Mouse (Mus musculus) midbrain, postnatal 0 days (tissue): ENCODE results near the gene Slbp. TPM values are rescaled to one million over a fixed set of nuclear protein-coding genes. Genes with fewer than 3 reads are reported as not detected.

Experiments used
- ATAC-seq: fragments of 200-750 bp; cut with Nextera tagmentation; 2 replicates; pipeline ENCODE4 v1.8.0; 2017; ENCODE audit warnings: moderate number of reproducible peaks, mild to moderate bottlenecking, moderate TSS enrichment, moderate library complexity; ENCODE audit not compliant: low FRiP score
- DNase-seq: peaks from one replicate; pipeline ENCODE4 v3.0.0-alpha.2; 2015; ENCODE audit warnings: low spot score
- H3K27ac ChIP-seq: fragments of 300-500 bp; sonication (generic); 2 replicates; pipeline ENCODE4 v1.5.1; 2014; ENCODE audit warnings: low read depth, mild to moderate bottlenecking, low read length, mixed read lengths
- H3K27me3 ChIP-seq: fragments of 300-500 bp; sonication (generic); 2 replicates; pipeline ENCODE4 v1.6.1; 2014; ENCODE audit warnings: low read length, control low read depth, mixed read lengths; ENCODE audit not compliant: insufficient read depth
- H3K36me3 ChIP-seq: fragments of 300-500 bp; sonication (generic); 2 replicates; pipeline ENCODE4 v1.6.1; 2014; ENCODE audit warnings: low read length, control low read depth, mixed read lengths; ENCODE audit not compliant: insufficient read depth
- H3K4me1 ChIP-seq: fragments of 300-500 bp; sonication (generic); 2 replicates; pipeline ENCODE4 v1.6.1; 2014; ENCODE audit warnings: mild to moderate bottlenecking, control low read depth, antibody characterized with exemption, low read length, mixed read lengths; ENCODE audit not compliant: insufficient read depth
- H3K4me2 ChIP-seq: fragments of 300-500 bp; sonication (generic); 2 replicates; pipeline ENCODE4 v1.6.1; 2014; ENCODE audit warnings: low read depth, mild to moderate bottlenecking, low read length, mixed read lengths; ENCODE audit not compliant: poor library complexity, severe bottlenecking
- H3K4me3 ChIP-seq: fragments of 300-500 bp; sonication (generic); 2 replicates; pipeline ENCODE4 v1.5.1; 2014; ENCODE audit warnings: low read depth, mild to moderate bottlenecking, low read length, moderate library complexity
- H3K9ac ChIP-seq: fragments of 300-500 bp; sonication (generic); replicated peaks from 2 replicates; pipeline ENCODE4 v1.6.1; 2014; ENCODE audit warnings: mild to moderate bottlenecking, low read length, moderate library complexity, mixed read lengths; ENCODE audit not compliant: poor library complexity, severe bottlenecking
- H3K9me3 ChIP-seq: fragments of 300-500 bp; sonication (generic); 2 replicates; pipeline ENCODE4 v1.6.1; 2016; ENCODE audit warnings: low read length, control low read depth
- CTCF ChIP-seq: IDR thresholded peaks from 2 replicates; pipeline ENCODE4 v1.5.1; 2016; ENCODE audit warnings: antibody characterized with exemption, mild to moderate bottlenecking
- WGBS: fragments of 180-500 bp; shearing (Covaris S2); extraction: QIAGEN DNeasy Blood & Tissue Kit; methylation state at CpG from one replicate; pipeline ENCODE4 v1.1.7; 2014; 5-methylcytosine and 5-hydroxymethylcytosine counted together
- polyA plus RNA-seq: library from polyadenylated mRNA; unstranded; fragments of >200 nt; fragmentation: Nextera tagmentation; extraction: Ambion mirVana; gene quantifications from 2 replicates; pipeline ENCODE4 v1.2.1, GENCODE M21; 2015
- total RNA-seq: library from RNA; depleted of rRNA; stranded (reverse); fragments of >200 nt; gene quantifications from 2 replicates; pipeline ENCODE4 v1.2.3, GENCODE M21; 2014

The Slbp gene
- total and polyA plus RNA-seq, 2 experiments from 2014 or later = 99.5 to 126 TPM

- DNase-seq (peak; percentile 71), ATAC-seq (no peak)
- TF ChIP-seq CTCF = peak; percentile 86
- 29% methylated on average over 3 of the region's 3 CpGs for WGBS
- no peak overlapping the region for H3K27ac ChIP-seq
- H3K4me3 ChIP-seq = no peak overlapping the region
- no peaks in the 10 kb centered on the region for H3K4me1 ChIP-seq
- H3K27me3 ChIP-seq = no peaks in the 10 kb centered on the region
- no peak overlapping the region for H3K9ac ChIP-seq
- no peak overlapping the region for H3K4me2 ChIP-seq
- peaks cover 26% of the 10 kb centered on the region for H3K36me3 ChIP-seq
- no peaks in the 10 kb centered on the region for H3K9me3 ChIP-seq
Measured at GRCm38 (mm10) chr5:33640652-33641051, 11.7 kb downstream of the Slbp start.

- 69% methylated on average over 4 of the region's 4 CpGs for WGBS
- ATAC-seq (no peak), DNase-seq (no peak)
- no peak overlapping the region for H3K4me2 ChIP-seq
- H3K27ac ChIP-seq = no peak overlapping the region
- H3K9me3 ChIP-seq = no peaks in the 10 kb centered on the region
- no peak for TF ChIP-seq CTCF
- no peak overlapping the region for H3K9ac ChIP-seq
- H3K27me3 ChIP-seq = no peaks in the 10 kb centered on the region
- peaks cover 19% of the 10 kb centered on the region for H3K36me3 ChIP-seq
- no peak overlapping the region for H3K4me3 ChIP-seq
- H3K4me1 ChIP-seq = no peaks in the 10 kb centered on the region
Measured at GRCm38 (mm10) chr5:33638826-33639225, 13.5 kb downstream of the Slbp start.

- ATAC-seq = no peak
- no peak for DNase-seq
- no peaks in the 10 kb centered on the region for H3K27me3 ChIP-seq
Measured at GRCm38 (mm10) chr5:33637606-33638350, 14.6 kb downstream of the Slbp start.

GRCm38 (mm10) chr5:33635361-33635760 is 17.0 kb downstream of the Slbp start:
- WGBS = 97% methylated on average over 3 of the region's 3 CpGs
- H3K27me3 ChIP-seq = no peaks in the 10 kb centered on the region
- no peaks in the 10 kb centered on the region for H3K4me1 ChIP-seq
- no peaks in the 10 kb centered on the region for H3K9me3 ChIP-seq
- no peak for ATAC-seq
- no peak for TF ChIP-seq CTCF
- DNase-seq = no peak
- H3K27ac ChIP-seq = no peak overlapping the region
- no peak overlapping the region for H3K9ac ChIP-seq
- H3K4me3 ChIP-seq = no peak overlapping the region
- peaks cover 9% of the 10 kb centered on the region for H3K36me3 ChIP-seq
- no peak overlapping the region for H3K4me2 ChIP-seq

More at GRCm38 (mm10) chr5:33637606-33638350, 14.6 kb downstream of the Slbp start:
- Histone ChIP-seq H3K4me2 (no peak overlapping the region), H3K4me1 (no peaks in the 10 kb centered on the region), H3K36me3 (peaks cover 11% of the 10 kb centered on the region), H3K9ac (no peak overlapping the region), H3K9me3 (no peaks in the 10 kb centered on the region), H3K27ac (no peak overlapping the region), H3K4me3 (no peak overlapping the region)
- TF ChIP-seq CTCF = no peak
- WGBS = 67% methylated on average over 3 of the region's 3 CpGs

GRCm38 (mm10) chr5:33632526-33632925 is 19.8 kb downstream of the Slbp start:
- DNase-seq = no peak
- no peaks in the 10 kb centered on the region for H3K27me3 ChIP-seq
- ATAC-seq = no peak
- H3K9ac ChIP-seq = no peak overlapping the region
- WGBS = 79% methylated on average over 1 of the region's 1 CpGs
- no peak overlapping the region for H3K4me3 ChIP-seq
- H3K36me3 ChIP-seq = 0 out of 2 replicates have a peak, but pooled peaks cover under 1% of the 10 kb centered on the region
- H3K4me2 ChIP-seq = no peak overlapping the region
- TF ChIP-seq CTCF = no peak
- no peak overlapping the region for H3K27ac ChIP-seq
- no peaks in the 10 kb centered on the region for H3K9me3 ChIP-seq
- H3K4me1 ChIP-seq = peaks cover 5% of the 10 kb centered on the region; the same call in 1 of the 2 replicates

- TF ChIP-seq CTCF = no peak
- Histone ChIP-seq H3K36me3 (no peaks in the 10 kb centered on the region), H3K27me3 (no peaks in the 10 kb centered on the region), H3K9me3 (no peaks in the 10 kb centered on the region), H3K4me2 (peak overlapping the region; percentile 91), H3K9ac (0 out of 2 replicates have a peak overlapping the region, but pooled peaks have one; percentile 30), H3K4me1 (peaks cover 5% of the 10 kb centered on the region; the same call in 1 of the 2 replicates), H3K27ac (no peak overlapping the region), H3K4me3 (peak overlapping the region; percentile 81)
- 77% methylated on average over 4 of the region's 4 CpGs for WGBS
- ATAC-seq (no peak), DNase-seq (no peak)
Measured at GRCm38 (mm10) chr5:33630615-33631014, 21.8 kb downstream of the Slbp start.
